Mouse (Mus musculus) forebrain, embryonic 14.5 days (tissue): ENCODE results near the gene Dner. TPM values are rescaled to one million over a fixed set of nuclear protein-coding genes. Genes with fewer than 3 reads are reported as not detected.

ENCODE experiments used
- ATAC-seq: fragments of 200-750 bp; cut with Nextera tagmentation; 2 replicates; pipeline ENCODE4 v1.8.0; 2017; ENCODE audit warnings: mild to moderate bottlenecking, moderate library complexity
- DNase-seq: peaks from one replicate; pipeline ENCODE4 v3.0.0-alpha.2; 2015; ENCODE audit warnings: low spot score
- H3K27ac ChIP-seq: fragments of 300-500 bp; sonication (generic); 2 replicates; pipeline ENCODE4 v1.5.1; 2014; ENCODE audit warnings: low read depth, mild to moderate bottlenecking, control low read depth, low read length, moderate library complexity
- H3K27me3 ChIP-seq: fragments of 300-500 bp; sonication (generic); replicated peaks from 2 replicates; pipeline ENCODE4 v1.6.1; 2014; ENCODE audit warnings: low read length, control low read depth, mixed read lengths; ENCODE audit not compliant: control insufficient read depth, insufficient read depth
- H3K36me3 ChIP-seq: fragments of 300-500 bp; sonication (generic); 2 replicates; pipeline ENCODE4 v1.6.1; 2014; ENCODE audit warnings: low read length, control low read depth; ENCODE audit not compliant: control insufficient read depth, insufficient read depth
- H3K4me1 ChIP-seq: fragments of 300-500 bp; sonication (generic); 2 replicates; pipeline ENCODE4 v1.6.1; 2014; ENCODE audit warnings: antibody characterized with exemption, low read length, control low read depth; ENCODE audit not compliant: control insufficient read depth, insufficient read depth
- H3K4me2 ChIP-seq: fragments of 300-500 bp; sonication (generic); 2 replicates; pipeline ENCODE4 v1.6.1; 2014; ENCODE audit warnings: mild to moderate bottlenecking, control low read depth, low read length
- H3K4me3 ChIP-seq: fragments of 300-500 bp; sonication (generic); 2 replicates; pipeline ENCODE4 v1.5.1; 2014; ENCODE audit warnings: low read depth, low read length, control low read depth
- H3K9ac ChIP-seq: fragments of 300-500 bp; sonication (generic); 2 replicates; pipeline ENCODE4 v1.6.1; 2014; ENCODE audit warnings: mild to moderate bottlenecking, low read length, control low read depth, moderate library complexity
- H3K9me3 ChIP-seq: fragments of 300-500 bp; sonication (generic); replicated peaks from 2 replicates; pipeline ENCODE4 v1.6.1; 2016; ENCODE audit warnings: low read length, control low read depth, mixed read lengths; ENCODE audit not compliant: control insufficient read depth
- WGBS: fragments of 180-500 bp; shearing (Covaris S2); extraction: QIAGEN DNeasy Blood & Tissue Kit; methylation state at CpG from one replicate; pipeline ENCODE4 v1.1.7; 2014; 5-methylcytosine and 5-hydroxymethylcytosine counted together
- polyA plus RNA-seq: library from polyadenylated mRNA; unstranded; fragments of >200 nt; fragmentation: Nextera tagmentation; extraction: Ambion mirVana; gene quantifications from 2 replicates; pipeline ENCODE4 v1.2.1, GENCODE M21; 2014

Dner gene
- polyA plus RNA-seq, 1 experiment from 2014 or later: 103 TPM

DNA sequence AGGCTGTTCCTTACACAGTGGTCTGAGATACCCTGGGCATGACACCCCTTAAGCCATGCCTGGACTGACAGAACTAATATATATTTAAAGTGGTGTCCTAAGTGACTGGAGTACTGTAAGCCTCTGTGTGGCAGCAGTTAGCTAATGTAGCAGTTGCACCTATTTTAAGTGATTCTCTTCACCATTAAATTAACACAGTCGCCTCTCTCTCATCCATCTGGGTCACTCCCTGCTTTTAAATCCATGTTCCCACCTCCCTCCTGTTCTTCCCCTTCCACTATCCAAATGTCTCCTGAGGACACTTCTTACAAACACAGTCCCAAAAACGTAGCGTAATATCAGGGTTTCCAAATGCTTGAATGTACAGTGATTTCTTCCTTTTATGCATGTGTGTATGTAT, 281.6 kb downstream of the Dner start:
- Histone ChIP-seq H3K4me3 (no peak overlapping the region), H3K27ac (no peak overlapping the region), H3K36me3 (no peaks in the 10 kb centered on the region), H3K4me1 (peaks cover 16% of the 10 kb centered on the region), H3K9me3 (no peaks in the 10 kb centered on the region), H3K9ac (no peak overlapping the region), H3K4me2 (no peak overlapping the region), H3K27me3 (no peaks in the 10 kb centered on the region)
- no peak for DNase-seq
- 88% methylated on average over 3 of the region's 3 CpGs for WGBS
- ATAC-seq: no peak

GRCm38 (mm10) chr1:84409514-84409913, 286.5 kb downstream of the Dner start:
- ATAC-seq: no peak

GRCm38 (mm10) chr1:84408873-84409272, 287.1 kb downstream of the Dner start:
- no peaks in the 10 kb centered on the region for H3K9me3 ChIP-seq
- ATAC-seq (no peak), DNase-seq (no peak)
- H3K27me3 ChIP-seq: no peaks in the 10 kb centered on the region
- H3K36me3 ChIP-seq: no peaks in the 10 kb centered on the region
- no peak overlapping the region for H3K4me3 ChIP-seq
- H3K4me2 ChIP-seq: no peak overlapping the region
- no peak overlapping the region for H3K27ac ChIP-seq
- WGBS: 53% methylated on average over 2 of the region's 2 CpGs
- no peaks in the 10 kb centered on the region for H3K4me1 ChIP-seq
- no peak overlapping the region for H3K9ac ChIP-seq

More at GRCm38 (mm10) chr1:84409514-84409913, 286.5 kb downstream of the Dner start:
- DNase-seq: no peak
- no peaks in the 10 kb centered on the region for H3K36me3 ChIP-seq
- H3K9me3 ChIP-seq: no peaks in the 10 kb centered on the region
- H3K4me3 ChIP-seq: no peak overlapping the region
- no peak overlapping the region for H3K4me2 ChIP-seq
- no peaks in the 10 kb centered on the region for H3K27me3 ChIP-seq
- no peak overlapping the region for H3K27ac ChIP-seq
- H3K9ac ChIP-seq: no peak overlapping the region
- no peaks in the 10 kb centered on the region for H3K4me1 ChIP-seq
- 85% methylated on average over 2 of the region's 2 CpGs for WGBS

GRCm38 (mm10) chr1:84406891-84407290, 289.1 kb downstream of the Dner start:
- 89% methylated on average over 4 of the region's 4 CpGs for WGBS
- Histone ChIP-seq H3K4me1 (no peaks in the 10 kb centered on the region), H3K9me3 (no peaks in the 10 kb centered on the region), H3K4me2 (no peak overlapping the region), H3K27ac (no peak overlapping the region), H3K36me3 (no peaks in the 10 kb centered on the region), H3K9ac (no peak overlapping the region), H3K4me3 (no peak overlapping the region), H3K27me3 (no peaks in the 10 kb centered on the region)
- ATAC-seq (no peak), DNase-seq (no peak)

DNA sequence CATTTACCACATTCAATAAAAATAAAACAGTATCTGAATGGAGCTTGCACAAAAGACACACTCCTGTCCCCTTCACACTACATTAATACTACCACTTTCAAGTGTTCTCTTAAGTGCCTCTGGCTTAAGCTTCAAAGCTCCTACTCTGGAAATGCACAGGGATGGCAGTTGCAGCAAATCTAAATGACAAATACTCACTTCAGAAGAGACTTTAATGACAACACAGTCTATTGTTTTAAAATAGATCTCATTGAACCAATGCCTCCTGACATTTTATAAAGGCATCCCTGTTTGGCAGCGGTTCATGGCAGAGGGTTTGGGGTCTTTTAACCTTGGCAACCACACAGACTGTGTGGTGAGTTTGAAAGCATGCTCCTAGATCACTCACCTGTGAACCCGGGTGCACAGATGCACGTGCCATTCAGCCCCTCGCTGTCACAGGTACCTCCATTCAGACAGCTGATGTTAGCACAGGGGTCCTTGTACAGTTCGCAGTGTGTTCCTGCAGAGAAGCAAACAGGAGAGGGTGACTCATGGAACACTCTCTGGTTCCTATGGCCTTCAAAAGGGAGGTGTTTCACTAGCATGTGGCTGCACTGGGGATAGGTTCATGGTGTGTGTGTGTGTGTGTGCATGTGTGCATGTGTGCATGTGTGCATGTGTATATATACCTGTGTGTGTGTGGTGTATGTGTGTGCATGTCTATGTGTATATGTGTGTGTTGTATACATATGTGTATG, 290.3 kb downstream of the Dner start:
- H3K4me3 ChIP-seq: no peak overlapping the region
- no peak overlapping the region for H3K4me2 ChIP-seq
- H3K27me3 ChIP-seq: no peaks in the 10 kb centered on the region
- H3K4me1 ChIP-seq: no peaks in the 10 kb centered on the region
- WGBS: 84% methylated on average over 5 of the region's 5 CpGs
- H3K9me3 ChIP-seq: no peaks in the 10 kb centered on the region
- H3K9ac ChIP-seq: no peak overlapping the region
- no peaks in the 10 kb centered on the region for H3K36me3 ChIP-seq
- H3K27ac ChIP-seq: no peak overlapping the region
- DNase-seq (no peak), ATAC-seq (no peak)

- H3K27me3 ChIP-seq: no peaks in the 10 kb centered on the region
- WGBS: 52% methylated on average over 12 of the region's 12 CpGs
- no peak overlapping the region for H3K9ac ChIP-seq
- H3K4me1 ChIP-seq: no peaks in the 10 kb centered on the region
- no peak overlapping the region for H3K4me2 ChIP-seq
- H3K27ac ChIP-seq: no peak overlapping the region
- no peak overlapping the region for H3K4me3 ChIP-seq
- H3K36me3 ChIP-seq: no peaks in the 10 kb centered on the region
- DNase-seq: no peak
- ATAC-seq: 0 out of 2 replicates have a peak, but pooled peaks have one; percentile 26
- H3K9me3 ChIP-seq: no peaks in the 10 kb centered on the region
Observed at GRCm38 (mm10) chr1:84404880-84405279, 291.1 kb downstream of the Dner start.

DNA sequence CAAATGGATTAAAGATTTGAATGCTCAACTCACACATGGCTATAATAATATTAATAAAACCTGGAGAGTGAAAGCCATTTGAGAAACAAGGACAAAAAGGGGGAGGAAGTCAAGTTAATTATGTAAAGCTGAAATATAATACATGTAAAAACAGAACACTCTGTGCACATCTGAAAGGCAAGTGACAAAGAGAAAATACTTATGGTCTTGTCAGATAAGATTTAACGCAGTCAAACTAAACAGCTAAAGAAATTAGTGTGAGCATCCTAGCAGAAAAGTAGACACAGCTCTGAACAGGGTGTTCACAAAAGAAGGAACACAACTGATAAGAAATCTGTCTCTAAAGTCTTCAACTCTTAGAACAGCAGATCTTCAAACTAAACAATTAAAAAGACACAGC, 293.9 kb downstream of the Dner start:
- Histone ChIP-seq H3K27ac (no peak overlapping the region), H3K4me3 (no peak overlapping the region), H3K36me3 (no peaks in the 10 kb centered on the region), H3K9me3 (no peaks in the 10 kb centered on the region), H3K4me1 (no peaks in the 10 kb centered on the region), H3K9ac (no peak overlapping the region), H3K27me3 (no peaks in the 10 kb centered on the region), H3K4me2 (no peak overlapping the region)
- ATAC-seq (no peak), DNase-seq (no peak)
- WGBS: 88% methylated on average over 1 of the region's 1 CpGs

DNA sequence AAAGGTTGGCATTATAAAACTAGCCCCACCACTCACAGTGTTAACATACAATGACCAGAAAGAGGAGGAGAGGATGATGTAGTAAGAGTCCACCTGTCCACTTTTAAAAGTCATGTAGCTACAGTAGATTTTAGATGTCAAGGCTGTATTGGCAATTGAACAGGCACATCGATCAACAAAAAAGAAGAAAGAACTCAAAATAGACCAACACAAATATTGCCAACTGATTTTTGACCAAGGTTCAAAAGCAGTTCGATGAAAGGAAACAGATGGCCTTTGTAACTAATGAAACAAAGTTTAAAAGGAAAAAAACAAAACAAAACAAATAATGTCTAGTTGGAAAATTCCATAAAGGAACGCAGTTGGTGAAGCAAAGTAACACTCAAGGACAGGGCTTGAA, 296.4 kb downstream of the Dner start:
- ATAC-seq (no peak), DNase-seq (no peak)
- Histone ChIP-seq H3K27me3 (no peaks in the 10 kb centered on the region), H3K9me3 (no peaks in the 10 kb centered on the region), H3K36me3 (no peaks in the 10 kb centered on the region), H3K9ac (no peak overlapping the region), H3K4me1 (no peaks in the 10 kb centered on the region), H3K4me3 (no peak overlapping the region), H3K4me2 (no peak overlapping the region), H3K27ac (no peak overlapping the region)
- 89% methylated on average over 3 of the region's 3 CpGs for WGBS

- no peak for DNase-seq
- H3K4me2 ChIP-seq: no peak overlapping the region
- H3K4me1 ChIP-seq: no peaks in the 10 kb centered on the region
- ATAC-seq: no peak
- 95% methylated on average over 4 of the region's 4 CpGs for WGBS
- no peaks in the 10 kb centered on the region for H3K27me3 ChIP-seq
- no peak overlapping the region for H3K27ac ChIP-seq
- H3K9me3 ChIP-seq: no peaks in the 10 kb centered on the region
- no peaks in the 10 kb centered on the region for H3K36me3 ChIP-seq
- no peak overlapping the region for H3K9ac ChIP-seq
- no peak overlapping the region for H3K4me3 ChIP-seq
Observed at GRCm38 (mm10) chr1:84399118-84399517, 296.9 kb downstream of the Dner start.
